Mouse (Mus musculus) c-Kit-negative CD71-positive TER-119-positive erythroid progenitor cells, embryonic 14.5 days (primary cell): ENCODE measurements around the gene Supt6.
"Not testable (repeated sequence)": the region's sequence is repeated elsewhere in the genome, so short reads cannot be mapped to it uniquely, and the experiment has no call there.

Experiments used
- DNase-seq: peaks from one replicate; pipeline ENCODE4 v3.0.0-alpha.2; 2013; ENCODE audit warnings: low read depth, low spot score

Supt6 gene

GRCm38 (mm10) chr11:78245627-78246317 is at the start of gene Supt6, which contains the start of gene Sdf2:
TSS of gene Supt6 (minus strand) at chr11:78245987.
TSS of gene Sdf2 (plus strand) at chr11:78245746.
- peak; percentile 85 for DNase-seq

- DNase-seq: no peak
Measured at GRCm38 (mm10) chr11:78294585-78294984, 48.8 kb upstream of the Supt6 start.

- no peak for DNase-seq
Measured at GRCm38 (mm10) chr11:78290654-78291053, 44.9 kb upstream of the Supt6 start, which contains the start of gene BC030499. TSS of gene BC030499 (plus strand) at chr11:78290841.

GRCm38 (mm10) chr11:78289146-78289763 is 43.5 kb upstream of the Supt6 start:
- DNase-seq: no peak

- DNase-seq: no peak
Measured at GRCm38 (mm10) chr11:78279586-78279985, 33.8 kb upstream of the Supt6 start.

- no peak for DNase-seq
Measured at GRCm38 (mm10) chr11:78278853-78279252, 33.1 kb upstream of the Supt6 start.

- DNase-seq: not testable (repeated sequence)
Measured at GRCm38 (mm10) chr11:78276169-78276568, 30.4 kb upstream of the Supt6 start.

- DNase-seq: no peak
Measured at GRCm38 (mm10) chr11:78275596-78275995, 29.8 kb upstream of the Supt6 start.

GRCm38 (mm10) chr11:78271986-78272385 is 26.2 kb upstream of the Supt6 start:
- DNase-seq: no peak

- DNase-seq: no peak
Measured at GRCm38 (mm10) chr11:78265571-78265970, 19.8 kb upstream of the Supt6 start.

GRCm38 (mm10) chr11:78262550-78262949 is 16.8 kb upstream of the Supt6 start:
- peak; percentile 24 for DNase-seq

- peak; percentile 88 for DNase-seq
Measured at GRCm38 (mm10) chr11:78261380-78262352, 15.9 kb upstream of the Supt6 start, which contains the start of gene 2610507B11Rik. TSS of gene 2610507B11Rik (plus strand) at chr11:78261752.

GRCm38 (mm10) chr11:78260489-78261258 is 14.9 kb upstream of the Supt6 start:
- no peak for DNase-seq

GRCm38 (mm10) chr11:78256618-78257017 is 10.8 kb upstream of the Supt6 start:
- no peak for DNase-seq

GRCm38 (mm10) chr11:78247727-78248140 is 1.9 kb upstream of the Supt6 start:
- DNase-seq: peak; percentile 22

- no peak for DNase-seq
Measured at GRCm38 (mm10) chr11:78247012-78247348, 1.2 kb upstream of the Supt6 start.

GRCm38 (mm10) chr11:78246318-78247011 is 678 bp upstream of the Supt6 start:
- no peak for DNase-seq

GRCm38 (mm10) chr11:78245261-78245626 is 543 bp downstream of the Supt6 start:
- DNase-seq: no peak

- DNase-seq: no peak
Measured at GRCm38 (mm10) chr11:78240193-78240857, 5.5 kb downstream of the Supt6 start.

GRCm38 (mm10) chr11:78231518-78231917 is 14.3 kb downstream of the Supt6 start:
- DNase-seq: no peak
